Mouse (Mus musculus): ENCODE measurements around the gene Mtch1. TPM values are rescaled to one million over a fixed set of nuclear protein-coding genes. Genes with fewer than 3 reads are reported as not detected.

The Mtch1 gene
- 8.9 TPM for polyA plus RNA-seq (2014; fragmentation: Illumina TruSeq; extraction: RNeasy Lipid Tissue Mini Kit (QIAGEN cat#74804); ENCODE audit: low read depth, low replicate concordance)

DNA sequence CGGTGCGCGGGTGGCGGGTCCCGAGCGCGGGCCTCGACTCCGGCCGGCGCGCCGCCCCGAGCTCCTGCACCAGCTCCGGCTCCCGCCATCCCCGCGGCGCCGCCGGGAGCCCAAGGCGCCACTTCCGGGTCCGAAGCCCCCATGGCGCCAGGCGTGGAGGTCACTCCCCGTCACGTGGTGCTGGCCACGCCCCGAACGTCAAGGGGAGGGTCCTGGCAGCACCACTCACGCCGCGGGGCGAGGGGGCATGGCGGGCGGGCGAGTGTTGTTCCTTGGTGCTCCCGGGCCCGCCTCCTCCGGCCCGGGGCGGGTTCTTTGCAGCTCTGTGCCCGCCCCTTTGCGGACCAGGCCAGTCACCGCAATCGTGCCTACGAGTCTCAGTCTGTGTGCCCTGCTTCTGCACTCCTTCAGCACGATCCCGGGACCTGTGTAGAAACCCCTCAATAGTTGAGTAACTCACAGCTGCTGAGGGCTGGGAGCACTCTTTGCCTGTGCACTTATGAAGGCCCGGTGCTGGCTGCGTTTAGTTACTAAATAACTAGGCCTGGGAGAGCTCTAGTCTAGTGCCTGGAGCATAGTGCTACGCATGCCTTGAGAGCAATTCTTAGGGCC is at the start of gene Mtch1:
Gene Mtch1, minus strand, starts transcription at position 290 of the 612 bp plus-strand sequence.

GRCm38 (mm10) chr17:29360761-29361221 is 13.1 kb upstream of the Mtch1 start, which contains the start of gene Fgd2:
Fgd2 (plus strand) TSS chr17:29360914.

GRCm38 (mm10) chr17:29317380-29317779 is 30.4 kb downstream of the Mtch1 start, which contains the start of gene Pi16:
Pi16 (plus strand) TSS chr17:29317680.

Other genes with a start within 250 kb of the Mtch1 start
- gene Rab44, start 233.8 kb downstream of the Mtch1 start, polyA plus RNA-seq (2014; fragmentation: Illumina TruSeq; extraction: RNeasy Lipid Tissue Mini Kit (QIAGEN cat#74804); ENCODE audit: low read depth, low replicate concordance) = not detected
- not detected for gene Cpne5, start 109.8 kb downstream of the Mtch1 start, polyA plus RNA-seq (2014; fragmentation: Illumina TruSeq; extraction: RNeasy Lipid Tissue Mini Kit (QIAGEN cat#74804); ENCODE audit: low read depth, low replicate concordance)
- 13.9 TPM for gene Ppil1, start 83.7 kb downstream of the Mtch1 start, polyA plus RNA-seq (2014; fragmentation: Illumina TruSeq; extraction: RNeasy Lipid Tissue Mini Kit (QIAGEN cat#74804); ENCODE audit: low read depth, low replicate concordance)
- 103 TPM for gene BC004004, start 79.1 kb downstream of the Mtch1 start, polyA plus RNA-seq (2014; fragmentation: Illumina TruSeq; extraction: RNeasy Lipid Tissue Mini Kit (QIAGEN cat#74804); ENCODE audit: low read depth, low replicate concordance)
- not detected for gene Pi16, start 30.3 kb downstream of the Mtch1 start, polyA plus RNA-seq (2014; fragmentation: Illumina TruSeq; extraction: RNeasy Lipid Tissue Mini Kit (QIAGEN cat#74804); ENCODE audit: low read depth, low replicate concordance)
- gene Fgd2, start 13.0 kb upstream of the Mtch1 start, polyA plus RNA-seq (2014; fragmentation: Illumina TruSeq; extraction: RNeasy Lipid Tissue Mini Kit (QIAGEN cat#74804); ENCODE audit: low read depth, low replicate concordance) = not detected
- gene Pim1, start 142.8 kb upstream of the Mtch1 start, polyA plus RNA-seq (2014; fragmentation: Illumina TruSeq; extraction: RNeasy Lipid Tissue Mini Kit (QIAGEN cat#74804); ENCODE audit: low read depth, low replicate concordance) = 78.8 TPM
- not detected for gene Gm17657, start 201.7 kb upstream of the Mtch1 start, polyA plus RNA-seq (2014; fragmentation: Illumina TruSeq; extraction: RNeasy Lipid Tissue Mini Kit (QIAGEN cat#74804); ENCODE audit: low read depth, low replicate concordance)
- 5.7 TPM for gene Tbc1d22b, start 201.9 kb upstream of the Mtch1 start, polyA plus RNA-seq (2014; fragmentation: Illumina TruSeq; extraction: RNeasy Lipid Tissue Mini Kit (QIAGEN cat#74804); ENCODE audit: low read depth, low replicate concordance)
- gene Tmem217, start 204.5 kb upstream of the Mtch1 start, polyA plus RNA-seq (2014; fragmentation: Illumina TruSeq; extraction: RNeasy Lipid Tissue Mini Kit (QIAGEN cat#74804); ENCODE audit: low read depth, low replicate concordance) = not detected